Mouse (Mus musculus) intestine, postnatal 0 days (tissue): ENCODE measurements at regions not wholly inside any gene's neighbourhood (a gene's known extent, or its start where the extent isn't known, plus 50 kb on each side); places are given as distances from the start of the nearest gene placed in this dataset. TPM values are rescaled to one million over a fixed set of nuclear protein-coding genes. Genes with fewer than 3 reads are reported as not detected.

ENCODE experiments used
- ATAC-seq: fragments of 200-750 bp; cut with Nextera tagmentation; 2 replicates; pipeline ENCODE4 v1.8.0; 2017; ENCODE audit warnings: mild to moderate bottlenecking, moderate TSS enrichment, moderate library complexity
- H3K27ac ChIP-seq: fragments of 300-500 bp; sonication (generic); 2 replicates; pipeline ENCODE4 v1.5.1; 2014; ENCODE audit warnings: mild to moderate bottlenecking, low read depth, low read length, moderate library complexity
- H3K27me3 ChIP-seq: fragments of 300-500 bp; sonication (generic); replicated peaks from 2 replicates; pipeline ENCODE4 v1.6.1; 2014; ENCODE audit warnings: low read length, mixed read lengths; ENCODE audit not compliant: control insufficient read depth, insufficient read depth
- H3K36me3 ChIP-seq: fragments of 300-500 bp; sonication (generic); 2 replicates; pipeline ENCODE4 v1.6.1; 2014; ENCODE audit warnings: mild to moderate bottlenecking, moderate library complexity; ENCODE audit not compliant: control insufficient read depth, insufficient read depth
- H3K4me1 ChIP-seq: fragments of 300-500 bp; sonication (generic); replicated peaks from 2 replicates; pipeline ENCODE4 v1.6.1; 2014; ENCODE audit warnings: antibody characterized with exemption, low read length, mixed read lengths; ENCODE audit not compliant: control insufficient read depth, insufficient read depth
- H3K4me2 ChIP-seq: fragments of 300-500 bp; sonication (generic); replicated peaks from 2 replicates; pipeline ENCODE4 v1.6.1; 2014; ENCODE audit warnings: low read depth, mild to moderate bottlenecking, moderate library complexity
- H3K4me3 ChIP-seq: fragments of 300-500 bp; sonication (generic); 2 replicates; pipeline ENCODE4 v1.5.1; 2014; ENCODE audit warnings: low read depth, low read length
- H3K9ac ChIP-seq: fragments of 300-500 bp; sonication (generic); 2 replicates; pipeline ENCODE4 v1.6.1; 2014; ENCODE audit warnings: mild to moderate bottlenecking, low read depth, low read length
- H3K9me3 ChIP-seq: fragments of 300-500 bp; sonication (generic); 2 replicates; pipeline ENCODE4 v1.6.1; 2016; ENCODE audit warnings: mixed run types; ENCODE audit not compliant: control insufficient read depth
- CTCF ChIP-seq: sonication (generic); IDR thresholded peaks from 2 replicates; pipeline ENCODE4 v1.5.1; 2016; ENCODE audit warnings: low read depth, mild to moderate bottlenecking, control low read depth, antibody characterized with exemption, moderate library complexity
- WGBS: fragments of 180-500 bp; shearing (Covaris S2); extraction: QIAGEN DNeasy Blood & Tissue Kit; methylation state at CpG from one replicate; pipeline ENCODE4 v1.1.7; 2014; 5-methylcytosine and 5-hydroxymethylcytosine counted together
- microRNA-seq: library from miRNA; unstranded; fragments of <30 nt; microRNA quantifications from one replicate; pipeline ENCODE4, GENCODE M21; 2016

GRCm38 (mm10) chr2:84266158-84266557 lies 159.1 kb downstream of the Calcrl start:
- H3K27me3 ChIP-seq, result no peaks in the 10 kb centered on the region
- no peak overlapping the region for H3K27ac ChIP-seq
- H3K9ac ChIP-seq, result no peak overlapping the region
- H3K4me3 ChIP-seq, result no peak overlapping the region
- H3K36me3 ChIP-seq, result no peaks in the 10 kb centered on the region
- WGBS, result 18% methylated on average over 4 of the region's 4 CpGs
- no peaks in the 10 kb centered on the region for H3K4me1 ChIP-seq
- no peaks in the 10 kb centered on the region for H3K9me3 ChIP-seq
- no peak for ATAC-seq
- TF ChIP-seq CTCF, result no peak
- H3K4me2 ChIP-seq, result no peak overlapping the region

DNA sequence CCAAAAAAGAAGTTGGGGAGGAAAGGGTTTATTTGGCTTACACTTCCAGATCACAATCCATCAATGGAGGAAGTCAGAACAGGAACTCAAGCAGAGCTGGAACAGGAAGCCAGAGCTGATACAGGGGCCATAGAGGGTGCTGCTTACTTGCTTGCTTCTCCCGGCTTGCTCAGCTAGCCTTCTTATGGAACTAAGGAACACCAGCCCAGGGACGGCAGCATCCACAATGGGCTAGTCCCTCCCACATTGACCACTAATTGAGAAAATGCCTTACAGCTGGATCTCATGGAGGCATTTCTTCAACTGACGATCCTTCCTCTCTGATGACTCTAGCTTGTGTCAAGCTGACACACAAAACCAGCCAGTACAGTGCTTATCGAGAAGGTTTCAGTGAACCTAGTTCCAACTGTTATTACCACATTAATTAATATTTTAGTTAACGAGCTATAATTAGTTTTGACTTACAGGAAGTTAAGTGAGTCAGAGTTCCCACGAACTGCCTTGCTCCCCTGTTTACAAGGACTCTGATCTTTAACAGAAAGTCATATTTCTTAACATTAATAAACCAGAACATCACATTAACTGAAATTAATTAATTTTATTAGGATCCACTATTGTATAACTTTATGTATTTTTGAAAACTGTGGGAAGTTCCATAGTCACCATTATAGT lies 158.2 kb downstream of the Calcrl start:
- Histone ChIP-seq H3K4me3 (no peak overlapping the region), H3K9me3 (no peaks in the 10 kb centered on the region), H3K27ac (no peak overlapping the region), H3K9ac (no peak overlapping the region), H3K36me3 (no peaks in the 10 kb centered on the region), H3K4me1 (no peaks in the 10 kb centered on the region), H3K4me2 (no peak overlapping the region), H3K27me3 (no peaks in the 10 kb centered on the region)
- TF ChIP-seq CTCF, result no peak
- WGBS, result 61% methylated on average over 6 of the region's 6 CpGs
- ATAC-seq, result no peak

DNA sequence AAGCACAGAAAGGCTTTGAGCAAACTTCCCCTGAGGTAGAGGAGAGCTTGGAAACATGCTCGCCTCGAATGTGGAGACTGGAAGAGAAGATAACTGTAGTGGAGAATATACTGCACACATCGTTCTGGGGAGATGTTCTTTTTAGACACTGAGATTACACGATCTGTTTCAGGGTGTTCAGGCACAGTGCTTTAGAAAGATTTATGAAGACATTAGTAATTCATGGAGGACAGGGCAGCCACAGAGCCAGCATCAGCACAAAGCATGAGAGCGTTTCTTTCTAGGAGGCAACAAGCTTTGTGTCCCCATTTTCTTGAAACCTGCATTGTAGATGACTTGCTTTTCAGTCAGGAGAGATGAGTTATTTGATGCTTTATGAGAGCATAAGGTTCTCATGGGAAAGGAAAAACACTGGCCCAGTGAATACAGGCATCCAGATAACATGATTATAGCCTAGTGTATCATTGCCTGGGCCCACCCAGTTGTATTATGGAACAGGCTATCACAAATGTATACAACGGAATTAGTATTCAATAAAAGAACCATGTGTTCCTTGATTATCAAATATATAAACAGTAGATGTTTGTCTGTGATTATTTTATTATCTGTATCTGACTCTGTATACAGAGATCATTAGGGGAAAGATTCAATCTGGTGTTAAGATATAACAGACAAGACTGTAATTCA lies 151.0 kb downstream of the Calcrl start:
- no peak overlapping the region for H3K4me2 ChIP-seq
- 52% methylated on average over 6 of the region's 6 CpGs for WGBS
- H3K9me3 ChIP-seq, result no peaks in the 10 kb centered on the region
- ATAC-seq, result no peak
- H3K4me3 ChIP-seq, result no peak overlapping the region
- H3K27ac ChIP-seq, result no peak overlapping the region
- no peak overlapping the region for H3K9ac ChIP-seq
- no peaks in the 10 kb centered on the region for H3K27me3 ChIP-seq
- TF ChIP-seq CTCF, result no peak
- no peaks in the 10 kb centered on the region for H3K36me3 ChIP-seq
- H3K4me1 ChIP-seq, result no peaks in the 10 kb centered on the region

GRCm38 (mm10) chr2:84277181-84277580 lies 148.0 kb downstream of the Calcrl start:
- Histone ChIP-seq H3K4me3 (no peak overlapping the region), H3K27me3 (no peaks in the 10 kb centered on the region), H3K4me1 (no peaks in the 10 kb centered on the region), H3K27ac (no peak overlapping the region), H3K4me2 (no peak overlapping the region), H3K9ac (no peak overlapping the region), H3K36me3 (no peaks in the 10 kb centered on the region), H3K9me3 (no peaks in the 10 kb centered on the region)
- no peak for ATAC-seq
- no peak for TF ChIP-seq CTCF
- 61% methylated on average over 1 of the region's 1 CpGs for WGBS

Small RNA genes lying in the stretch of these regions (microRNA-seq; reads per million reads assigned to microRNA genes)
- not detected for gene Gm25972
